Mouse (Mus musculus) fibroblast of lung, adult 2 months (primary cell): ENCODE data around the gene Snx15.

Source experiments
- DNase-seq: peaks from one replicate; pipeline ENCODE4 v3.0.0-alpha.2; 2011; ENCODE audit warnings: low read depth

Gene Snx15

GRCm38 (mm10) chr19:6071261-6071660, 56.8 kb downstream of the Snx15 start:
- DNase-seq = no peak

GRCm38 (mm10) chr19:6070571-6071250, 57.4 kb downstream of the Snx15 start:
- DNase-seq = no peak

GRCm38 (mm10) chr19:6069851-6070250, 58.3 kb downstream of the Snx15 start:
- no peak for DNase-seq
